Mouse (Mus musculus) kidney, embryonic 16.5 days (tissue): ENCODE measurements around the gene Ifi205. TPM values are rescaled to one million over a fixed set of nuclear protein-coding genes. Genes with fewer than 3 reads are reported as not detected.
"Not testable (repeated sequence)": the region's sequence is repeated elsewhere in the genome, so short reads cannot be mapped to it uniquely, and the experiment has no call there.

Experiments
- ATAC-seq: fragments of 200-750 bp; cut with Nextera tagmentation; 2 replicates; pipeline ENCODE4 v1.8.0; 2017; ENCODE audit warnings: moderate TSS enrichment; ENCODE audit not compliant: low FRiP score, low TSS enrichment
- H3K27ac ChIP-seq: fragments of 300-500 bp; sonication (generic); 2 replicates; pipeline ENCODE4 v1.5.1; 2014; ENCODE audit warnings: low read length
- H3K27me3 ChIP-seq: fragments of 300-500 bp; sonication (generic); 2 replicates; pipeline ENCODE4 v1.6.1; 2014; ENCODE audit warnings: low read length, control low read depth, mixed read lengths; ENCODE audit not compliant: insufficient read depth
- H3K36me3 ChIP-seq: fragments of 300-500 bp; sonication (generic); 2 replicates; pipeline ENCODE4 v1.6.1; 2014; ENCODE audit warnings: low read length, control low read depth, mixed read lengths; ENCODE audit not compliant: insufficient read depth
- H3K4me1 ChIP-seq: fragments of 300-500 bp; sonication (generic); 2 replicates; pipeline ENCODE4 v1.6.1; 2014; ENCODE audit warnings: low read length, control low read depth, mixed read lengths; ENCODE audit not compliant: insufficient read depth
- H3K4me2 ChIP-seq: fragments of 300-500 bp; sonication (generic); replicated peaks from 2 replicates; pipeline ENCODE4 v1.6.1; 2014; ENCODE audit warnings: low read depth, low read length
- H3K4me3 ChIP-seq: fragments of 300-500 bp; sonication (generic); 2 replicates; pipeline ENCODE4 v1.5.1; 2014; ENCODE audit warnings: mild to moderate bottlenecking, low read length
- H3K9ac ChIP-seq: fragments of 300-500 bp; sonication (generic); replicated peaks from 2 replicates; pipeline ENCODE4 v1.6.1; 2014; ENCODE audit warnings: low read length
- H3K9me3 ChIP-seq: fragments of 300-500 bp; sonication (generic); 2 replicates; pipeline ENCODE4 v1.6.1; 2016; ENCODE audit warnings: low read length, control low read depth
- WGBS: fragments of 180-500 bp; shearing (Covaris S2); extraction: QIAGEN DNeasy Blood & Tissue Kit; methylation state at CpG from one replicate; pipeline ENCODE4 v1.1.7; 2014; 5-methylcytosine and 5-hydroxymethylcytosine counted together
- polyA plus RNA-seq: library from polyadenylated mRNA; unstranded; fragments of >200 nt; fragmentation: Nextera tagmentation; extraction: Ambion mirVana; gene quantifications from 2 replicates; pipeline ENCODE4 v1.2.1, GENCODE M21; 2015

Gene Ifi205
- polyA plus RNA-seq, 1 experiment from 2014 or later: 0.10 TPM

- Histone ChIP-seq H3K36me3 (no peaks in the 10 kb centered on the region), H3K27me3 (no peaks in the 10 kb centered on the region), H3K27ac (no peak overlapping the region), H3K9ac (no peak overlapping the region), H3K4me2 (no peak overlapping the region), H3K4me3 (no peak overlapping the region), H3K4me1 (no peaks in the 10 kb centered on the region), H3K9me3 (no peaks in the 10 kb centered on the region)
- no peak for ATAC-seq
- 61% methylated on average over 2 of the region's 2 CpGs for WGBS
Measured at GRCm38 (mm10) chr1:174044431-174044830, 12.8 kb upstream of the Ifi205 start.

DNA sequence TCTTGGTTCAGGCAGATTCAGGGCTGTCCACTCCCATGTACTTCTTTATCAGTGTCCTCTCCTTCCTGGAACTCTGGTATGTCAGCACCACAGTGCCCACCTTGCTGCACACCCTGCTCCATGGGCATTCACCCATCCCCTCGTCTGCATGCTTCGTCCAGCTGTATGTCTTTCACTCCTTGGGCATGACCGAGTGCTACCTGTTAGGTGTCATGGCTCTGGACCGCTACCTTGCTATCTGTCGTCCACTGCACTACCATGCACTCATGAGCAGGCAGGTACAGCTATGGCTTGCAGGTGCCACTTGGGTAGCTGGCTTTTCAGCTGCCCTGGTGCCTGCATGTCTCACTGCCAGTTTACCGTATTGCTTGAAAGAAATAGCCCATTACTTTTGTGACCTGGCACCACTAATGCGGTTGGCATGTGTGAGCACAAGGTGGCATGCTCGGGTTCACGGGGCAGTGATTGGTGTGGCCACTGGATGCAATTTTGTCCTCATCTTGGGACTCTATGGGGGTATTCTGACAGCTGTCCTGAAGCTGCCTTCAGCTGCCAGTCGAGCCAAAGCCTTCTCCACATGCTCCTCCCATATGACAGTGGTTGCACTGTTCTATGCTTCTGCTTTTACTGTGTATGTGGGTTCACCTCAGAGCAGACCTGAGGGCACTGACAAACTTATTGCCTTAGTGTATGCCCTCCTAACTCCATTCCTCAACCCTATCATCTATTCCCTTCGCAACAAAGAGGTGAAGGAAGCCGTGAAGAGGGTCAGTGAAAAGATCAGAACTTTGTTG, 10.7 kb upstream of the Ifi205 start:
- H3K27me3 ChIP-seq, H3K9ac ChIP-seq, H3K27ac ChIP-seq, H3K9me3 ChIP-seq, H3K4me1 ChIP-seq, ATAC-seq, H3K4me3 ChIP-seq, H3K36me3 ChIP-seq, H3K4me2 ChIP-seq: not testable (repeated sequence)
- 87% methylated on average over 12 of the region's 12 CpGs for WGBS

GRCm38 (mm10) chr1:174040523-174041177, 9.0 kb upstream of the Ifi205 start, which contains the start of gene Olfr433:
Olfr433 (plus strand) TSS chr1:174040705.
- H3K9ac ChIP-seq: no peak within 1 kb of the TSS
- no peaks in the 10 kb centered on the region for H3K9me3 ChIP-seq
- no peaks in the 10 kb centered on the region for H3K36me3 ChIP-seq
- no peak within 1 kb of the TSS for H3K4me3 ChIP-seq
- H3K27me3 ChIP-seq: no peaks in the 10 kb centered on the region
- H3K4me2 ChIP-seq: no peak within 1 kb of the TSS
- H3K4me1 ChIP-seq: no peaks in the 10 kb centered on the region
- no peak within 1 kb of the TSS for H3K27ac ChIP-seq
- peak; percentile 67; the same call in 1 of the 2 replicates for ATAC-seq
- 66% methylated on average over 7 of the region's 7 CpGs for WGBS

GRCm38 (mm10) chr1:174038480-174038879, 6.9 kb upstream of the Ifi205 start:
- Histone ChIP-seq H3K27me3 (no peaks in the 10 kb centered on the region), H3K36me3 (no peaks in the 10 kb centered on the region), H3K4me3 (no peak overlapping the region), H3K4me1 (no peaks in the 10 kb centered on the region), H3K27ac (no peak overlapping the region), H3K9ac (no peak overlapping the region), H3K9me3 (no peaks in the 10 kb centered on the region), H3K4me2 (no peak overlapping the region)
- 83% methylated on average over 3 of the region's 3 CpGs for WGBS
- no peak for ATAC-seq

DNA sequence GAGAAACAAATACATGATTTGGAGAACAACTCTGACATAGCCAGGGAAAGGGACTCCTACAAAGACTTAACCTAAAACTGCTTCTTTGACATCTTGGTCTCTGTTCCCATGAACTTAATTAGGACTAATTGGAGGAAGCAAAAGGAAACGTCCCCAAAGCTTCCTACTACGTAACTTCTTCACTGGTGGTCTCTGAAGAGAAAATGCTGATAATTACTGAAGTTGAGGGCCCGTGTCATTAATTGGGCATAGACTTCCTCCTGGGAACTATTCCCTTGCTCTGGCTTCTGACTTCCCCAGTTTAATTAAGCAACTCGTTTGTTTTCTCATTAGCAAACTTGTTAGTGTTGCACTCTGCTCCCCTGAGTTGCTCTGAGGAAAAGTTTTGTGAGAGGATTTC, 4.2 kb upstream of the Ifi205 start:
- Histone ChIP-seq H3K27ac (no peak overlapping the region), H3K36me3 (no peaks in the 10 kb centered on the region), H3K9ac (no peak overlapping the region), H3K4me2 (no peak overlapping the region), H3K9me3 (no peaks in the 10 kb centered on the region), H3K4me1 (no peaks in the 10 kb centered on the region), H3K27me3 (no peaks in the 10 kb centered on the region), H3K4me3 (no peak overlapping the region)
- 64% methylated on average over 4 of the region's 4 CpGs for WGBS
- ATAC-seq: no peak

DNA sequence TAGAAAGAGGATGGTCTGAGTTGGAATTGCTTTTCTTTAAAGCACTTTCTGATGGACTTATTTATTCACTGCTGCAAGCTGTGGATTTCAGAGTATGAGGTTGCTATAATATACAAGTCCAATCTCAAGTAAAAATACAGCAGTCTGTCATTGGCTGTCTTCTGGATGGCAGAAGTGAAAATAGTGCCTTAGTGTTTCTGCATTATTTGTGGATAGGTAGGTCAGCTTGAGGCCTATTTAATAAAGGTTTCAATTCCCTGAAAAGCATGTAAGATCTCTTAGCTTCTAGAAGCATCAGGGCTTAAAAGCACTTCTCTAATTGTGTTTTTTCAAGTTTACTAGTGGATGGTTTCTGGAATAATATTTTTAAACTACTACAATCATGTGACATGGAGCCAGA, 24.6 kb downstream of the Ifi205 start:
- H3K27me3 ChIP-seq: not testable (repeated sequence)

DNA sequence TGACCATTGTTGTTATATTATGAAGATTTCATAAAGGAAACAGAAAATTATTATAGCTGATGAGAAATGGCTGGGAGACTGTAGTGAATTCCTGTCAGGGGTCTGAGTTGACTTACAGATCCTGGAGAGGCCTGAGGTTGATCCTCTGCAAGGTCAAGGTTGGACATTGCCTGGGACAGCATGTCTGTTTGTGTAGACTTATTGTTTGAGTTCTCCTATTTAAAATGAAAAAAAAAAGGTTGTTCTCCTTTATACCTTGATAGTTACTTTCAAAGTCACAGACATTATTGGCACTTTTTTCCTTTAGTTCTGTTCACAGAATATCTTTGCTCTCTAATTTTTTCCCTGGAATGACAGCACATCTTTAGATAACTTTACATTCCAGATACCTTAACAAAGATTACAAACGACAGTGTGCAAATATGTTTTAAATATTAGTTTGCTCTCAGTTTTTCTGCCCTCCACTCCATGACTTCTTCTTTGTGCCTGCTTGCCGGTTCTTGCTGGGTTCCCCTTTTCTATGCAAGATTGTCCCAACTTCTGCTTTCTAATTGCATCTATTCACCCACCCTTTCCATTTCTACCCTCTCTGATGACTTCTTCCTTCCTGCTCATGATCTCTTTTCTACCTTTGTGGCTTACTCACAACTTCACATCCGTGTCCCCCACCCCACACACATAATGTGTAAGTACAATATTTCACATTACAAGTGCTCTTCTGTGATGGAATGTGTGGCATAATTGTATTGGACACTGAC, 27.1 kb downstream of the Ifi205 start:
- not testable (repeated sequence) for H3K9me3 ChIP-seq, H3K27me3 ChIP-seq, H3K36me3 ChIP-seq, H3K27ac ChIP-seq, H3K4me2 ChIP-seq, H3K4me1 ChIP-seq, ATAC-seq, H3K9ac ChIP-seq, H3K4me3 ChIP-seq
- WGBS: 85% methylated on average over 2 of the region's 3 CpGs

More for the DNA sequence above, 24.6 kb downstream of the Ifi205 start:
- H3K27ac ChIP-seq, H3K9me3 ChIP-seq, H3K4me3 ChIP-seq, ATAC-seq, H3K4me1 ChIP-seq, H3K4me2 ChIP-seq, H3K9ac ChIP-seq, H3K36me3 ChIP-seq: not testable (repeated sequence)

DNA sequence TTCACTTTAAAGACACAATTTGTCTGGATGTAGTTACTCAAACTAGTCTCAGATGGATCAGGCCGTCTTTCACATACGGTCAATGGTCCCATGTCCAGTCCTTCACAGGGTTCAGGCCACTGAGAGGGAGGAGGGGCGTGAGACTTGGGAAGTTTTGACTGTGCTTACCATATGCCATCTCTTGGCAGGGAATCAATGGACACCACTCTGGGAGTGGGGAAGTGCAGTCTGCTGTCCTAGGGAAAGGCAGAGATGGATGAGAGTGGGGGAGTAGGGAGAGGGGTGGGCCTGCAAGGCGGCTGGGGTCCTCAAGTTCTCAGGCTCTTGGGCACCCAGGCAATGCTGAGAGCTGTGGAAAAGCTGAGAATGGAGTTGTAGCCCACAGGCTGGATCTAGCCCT, 36.6 kb downstream of the Ifi205 start:
- Histone ChIP-seq H3K4me2 (no peak overlapping the region), H3K27me3 (no peaks in the 10 kb centered on the region), H3K9me3 (no peaks in the 10 kb centered on the region), H3K36me3 (no peaks in the 10 kb centered on the region), H3K4me3 (no peak overlapping the region), H3K4me1 (no peaks in the 10 kb centered on the region), H3K9ac (no peak overlapping the region), H3K27ac (no peak overlapping the region)
- ATAC-seq: no peak
- WGBS: 79% methylated on average over 4 of the region's 4 CpGs

GRCm38 (mm10) chr1:173982694-173983305, 48.8 kb downstream of the Ifi205 start, which contains the start of gene Ifi202b:
Ifi202b (minus strand) TSS chr1:173982744.
- not testable (repeated sequence) for ATAC-seq

More at GRCm38 (mm10) chr1:173982694-173983305, 48.8 kb downstream of the Ifi205 start, which contains the start of gene Ifi202b:
- not testable (repeated sequence) for H3K27me3 ChIP-seq, H3K36me3 ChIP-seq, H3K27ac ChIP-seq, H3K4me3 ChIP-seq, H3K4me2 ChIP-seq, H3K9me3 ChIP-seq, H3K9ac ChIP-seq, H3K4me1 ChIP-seq
- WGBS: 89% methylated on average over 6 of the region's 6 CpGs
